Mouse (Mus musculus): ENCODE results near the gene Klb.
"Not testable (repeated sequence)": the region's sequence is repeated elsewhere in the genome, so short reads cannot be mapped to it uniquely, and the experiment has no call there.

Gene Klb

DNA sequence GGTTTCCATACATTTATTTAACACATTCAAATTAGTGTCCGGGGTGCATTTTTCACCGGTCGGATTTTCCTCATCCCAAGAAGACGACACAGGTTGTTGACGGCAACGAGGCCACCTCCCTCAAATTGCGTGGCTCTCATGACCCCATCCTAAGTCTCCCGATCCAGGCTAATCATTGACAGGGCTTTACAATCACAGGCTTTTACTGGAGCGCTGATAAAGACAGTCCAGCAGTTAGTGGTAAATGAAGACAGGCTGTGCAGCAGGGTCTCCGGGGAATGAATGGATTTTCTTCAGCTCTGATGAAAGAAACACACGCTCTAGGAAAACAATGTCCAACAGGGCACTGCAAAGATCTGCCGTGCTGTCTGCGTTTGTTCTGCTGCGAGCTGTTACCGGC, at the start of gene Klb:
Gene Klb, plus strand, starts transcription at position 147 of the 400 bp plus-strand sequence.
- no peak for DNase-seq

- not testable (repeated sequence) for DNase-seq
Measured at GRCm38 (mm10) chr5:65299623-65300022, 48.5 kb upstream of the Klb start.

GRCm38 (mm10) chr5:65300121-65300520, 48.0 kb upstream of the Klb start:
- DNase-seq = no peak

DNA sequence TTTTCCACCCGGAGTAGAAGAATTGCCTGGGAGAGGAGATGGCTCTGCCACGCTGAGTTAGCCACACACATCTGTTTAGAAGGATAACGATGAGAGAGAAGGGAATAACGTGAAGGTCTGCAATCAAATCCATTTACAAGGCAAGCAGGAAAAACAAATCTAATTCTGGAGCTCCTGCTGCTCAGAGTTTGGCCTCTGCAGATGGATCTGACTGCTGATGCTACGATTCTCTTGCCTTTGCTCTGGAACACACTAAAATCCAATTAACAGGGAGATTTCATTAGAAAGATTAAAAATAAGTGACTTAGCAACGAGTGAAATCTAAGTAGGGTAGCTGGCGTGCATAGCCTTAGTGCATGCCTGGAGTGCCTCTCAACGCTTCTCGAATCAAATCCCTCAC, 42.6 kb upstream of the Klb start:
- no peak for DNase-seq

- no peak for DNase-seq
Measured at GRCm38 (mm10) chr5:65308208-65308607, 39.9 kb upstream of the Klb start.

DNA sequence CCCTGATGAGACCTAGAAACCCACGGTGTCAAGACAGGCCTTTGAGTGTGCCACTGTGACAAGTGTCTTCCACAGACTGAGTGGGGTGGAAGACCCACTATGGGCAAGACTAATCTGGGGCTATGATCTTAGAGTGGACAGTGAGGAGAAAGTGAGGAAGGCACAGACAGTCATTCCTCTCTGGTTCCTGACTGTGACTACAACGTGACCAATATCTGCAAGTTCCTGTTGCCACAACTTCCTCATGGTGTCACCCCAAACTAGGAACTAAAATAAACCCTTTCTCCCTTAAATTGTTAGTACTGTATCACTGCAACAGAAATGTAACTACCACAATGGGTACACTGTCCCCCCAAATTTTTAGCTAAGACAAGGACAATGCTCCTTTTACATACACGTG, 39.2 kb upstream of the Klb start:
- no peak for DNase-seq

GRCm38 (mm10) chr5:65319176-65319575, 28.9 kb upstream of the Klb start:
- DNase-seq = no peak

DNA sequence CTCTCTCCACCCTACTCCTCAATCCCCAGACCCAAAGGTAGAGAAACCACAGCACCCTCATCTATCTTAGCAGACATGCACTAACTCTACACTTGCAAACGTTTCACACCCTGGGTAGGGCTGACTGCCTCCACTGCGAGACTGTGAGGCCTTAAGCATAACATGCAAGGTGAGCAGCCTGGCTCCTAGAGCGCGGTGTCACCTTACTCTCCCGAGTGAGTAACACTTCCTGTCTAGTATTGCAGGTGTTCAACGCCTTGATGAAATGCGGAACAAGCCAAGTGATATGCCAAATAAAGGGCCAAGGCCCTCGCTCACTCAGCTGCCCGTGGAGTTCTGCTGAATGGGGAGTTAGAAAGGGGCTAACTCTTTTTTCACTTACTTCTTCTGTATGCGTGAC, 25.9 kb upstream of the Klb start:
- no peak for DNase-seq

DNA sequence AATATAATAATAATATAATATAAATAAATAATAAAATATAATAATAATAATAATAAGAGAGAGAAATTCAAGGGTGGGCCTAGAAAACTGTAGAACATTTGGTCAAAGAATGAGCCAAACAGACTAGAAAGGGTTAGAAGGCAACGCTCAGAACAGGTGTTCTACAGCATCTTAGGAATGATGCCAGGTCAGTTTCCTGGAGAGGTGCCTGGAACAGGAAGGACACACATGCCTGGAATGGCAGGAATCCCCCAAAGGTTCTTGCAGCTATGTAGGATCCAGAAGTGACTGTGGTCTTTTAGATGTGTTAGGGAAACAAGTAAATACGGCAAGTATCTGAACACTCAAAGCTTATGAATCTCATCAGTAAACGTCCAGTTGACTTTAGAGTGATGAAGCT, 23.8 kb upstream of the Klb start:
- peak; percentile 54 to 60 for DNase-seq

GRCm38 (mm10) chr5:65324758-65325355, 23.3 kb upstream of the Klb start:
- no peak for DNase-seq

DNA sequence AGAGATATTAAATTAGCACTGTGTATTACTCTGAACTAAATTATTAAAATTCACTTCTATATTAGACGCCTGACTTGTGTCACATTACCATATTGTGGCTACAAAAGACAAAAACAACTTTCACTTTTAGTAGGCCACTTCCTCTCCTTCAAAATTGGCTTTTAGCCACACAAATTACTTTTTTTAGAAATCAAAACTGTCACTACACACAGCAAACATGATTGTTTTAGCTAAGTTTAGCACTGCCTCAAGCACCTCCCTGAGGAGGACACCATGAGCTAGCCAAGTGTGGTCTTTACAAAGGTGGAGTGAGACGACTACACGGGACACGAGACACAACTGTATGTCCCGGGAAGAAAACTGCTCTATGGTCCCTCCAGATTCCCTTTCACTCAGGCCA, 21.9 kb upstream of the Klb start:
- DNase-seq = no peak

- DNase-seq = no peak
Measured at GRCm38 (mm10) chr5:65329971-65330370, 18.1 kb upstream of the Klb start.

GRCm38 (mm10) chr5:65334788-65335187, 13.3 kb upstream of the Klb start:
- no peak for DNase-seq

DNA sequence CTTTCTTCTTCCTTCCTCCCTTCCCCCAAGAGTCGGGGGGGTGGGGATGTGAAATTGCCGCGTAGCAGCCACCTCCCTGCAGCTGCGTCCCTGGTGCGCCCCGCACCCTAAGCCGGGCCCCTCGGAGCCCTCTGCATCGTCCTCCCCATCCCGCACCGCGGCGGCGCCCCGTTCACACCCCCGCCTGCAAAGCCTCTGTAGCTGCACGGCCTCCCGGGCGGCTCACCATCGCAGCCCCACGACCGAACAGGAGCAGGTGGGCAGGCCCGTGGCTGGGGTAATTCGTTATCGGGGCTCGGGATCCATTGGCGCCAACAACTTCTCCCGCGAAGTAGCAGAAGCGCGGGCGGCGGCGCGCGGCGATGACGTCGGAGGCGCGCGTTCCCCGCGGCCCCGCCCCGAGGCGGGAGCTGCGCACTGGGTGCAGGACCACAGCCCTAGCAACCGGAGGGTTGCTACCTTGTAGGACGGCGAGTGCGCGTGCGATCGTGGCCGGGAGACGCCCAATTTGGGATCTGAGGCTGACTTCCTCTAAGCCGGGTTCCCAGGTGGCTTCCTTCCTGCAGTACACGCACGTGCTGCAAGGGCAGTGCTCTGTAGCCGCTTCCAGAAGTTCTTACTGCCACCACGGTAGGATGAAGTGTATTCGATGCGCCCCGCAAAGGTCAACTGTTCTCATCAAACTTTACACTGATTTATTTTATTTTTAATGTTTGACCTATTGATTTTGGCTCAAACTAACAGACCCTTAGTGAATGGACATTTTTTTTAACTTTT, 12.6 kb upstream of the Klb start, which contains the start of gene Rfc1:
Gene Rfc1, minus strand, starts transcription at position 373 of the 777 bp plus-strand sequence.
- DNase-seq = peak; percentile 82 to 84

DNA sequence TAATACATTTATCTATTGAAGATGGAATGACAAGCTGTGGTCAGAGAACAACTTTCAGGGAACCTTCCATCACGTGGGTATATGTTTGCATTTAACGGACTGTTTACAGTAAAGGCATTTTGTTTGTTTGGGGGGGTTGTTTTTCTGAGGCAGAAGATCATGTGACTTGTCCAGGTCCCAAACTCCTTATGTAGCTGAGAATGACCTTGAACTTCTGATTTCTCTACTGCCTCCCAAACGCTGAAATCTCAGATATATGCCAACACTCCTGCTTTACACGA, 12.1 kb upstream of the Klb start:
- peak in 1 of 2 experiments; percentile 3 for DNase-seq

DNA sequence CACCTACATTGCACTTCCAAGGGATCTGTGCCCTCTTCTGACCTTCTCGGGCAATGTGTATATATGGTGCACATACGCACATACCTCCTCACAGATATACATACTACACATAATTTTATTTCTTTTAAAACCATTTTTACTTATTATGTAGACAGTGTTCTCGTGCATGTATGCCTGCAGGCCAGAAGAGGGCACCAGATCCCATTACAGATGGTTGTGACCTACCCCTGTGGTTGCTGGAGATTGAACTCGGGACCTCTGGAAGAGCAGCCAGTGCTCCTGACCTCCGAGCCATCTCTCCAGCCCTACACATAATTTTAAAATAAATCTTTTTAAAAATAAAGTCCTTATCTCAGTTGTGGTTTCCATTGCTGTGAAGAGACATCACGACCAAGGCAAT, 9.7 kb upstream of the Klb start:
- no peak for DNase-seq

DNA sequence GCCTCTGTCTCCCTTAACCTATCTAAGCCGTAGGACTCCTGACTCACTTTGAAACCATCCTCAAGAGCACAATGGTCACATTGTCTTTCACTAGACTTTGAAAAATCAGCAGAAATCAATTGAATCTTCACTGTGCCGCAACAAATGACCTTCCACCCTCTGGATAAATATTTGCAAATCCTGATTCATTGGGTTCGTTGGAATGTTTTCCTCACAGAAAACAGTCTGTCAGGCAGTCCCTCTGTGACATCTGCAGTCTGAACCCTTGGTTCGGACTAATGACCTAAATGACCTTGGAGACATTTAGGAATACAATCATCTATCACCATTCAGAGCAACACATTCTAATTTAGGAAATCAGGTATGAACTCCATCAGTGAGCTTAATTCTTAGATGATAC, 7.9 kb upstream of the Klb start:
- DNase-seq = no peak

DNA sequence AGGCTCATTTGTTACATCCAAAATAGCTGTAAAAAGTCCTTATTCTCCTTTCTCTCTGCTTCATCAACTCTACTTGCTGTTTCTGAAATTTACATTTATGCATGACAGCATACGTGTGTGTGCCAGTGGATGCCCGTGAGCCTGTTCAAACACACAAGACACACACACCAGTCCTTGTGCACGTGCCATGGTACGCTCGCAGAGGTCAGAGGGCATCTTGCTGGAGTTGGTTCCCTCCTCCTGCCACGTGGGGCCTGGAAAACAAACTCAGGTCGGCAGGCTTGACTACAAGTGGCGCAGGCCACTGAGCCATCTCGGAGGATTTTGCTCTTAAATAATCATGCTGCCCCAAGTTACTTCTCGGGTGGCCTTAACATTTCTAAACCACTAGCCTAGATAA, 2.4 kb downstream of the Klb start:
- DNase-seq = no peak

GRCm38 (mm10) chr5:65354097-65354496, 6.0 kb downstream of the Klb start:
- DNase-seq = no peak

DNA sequence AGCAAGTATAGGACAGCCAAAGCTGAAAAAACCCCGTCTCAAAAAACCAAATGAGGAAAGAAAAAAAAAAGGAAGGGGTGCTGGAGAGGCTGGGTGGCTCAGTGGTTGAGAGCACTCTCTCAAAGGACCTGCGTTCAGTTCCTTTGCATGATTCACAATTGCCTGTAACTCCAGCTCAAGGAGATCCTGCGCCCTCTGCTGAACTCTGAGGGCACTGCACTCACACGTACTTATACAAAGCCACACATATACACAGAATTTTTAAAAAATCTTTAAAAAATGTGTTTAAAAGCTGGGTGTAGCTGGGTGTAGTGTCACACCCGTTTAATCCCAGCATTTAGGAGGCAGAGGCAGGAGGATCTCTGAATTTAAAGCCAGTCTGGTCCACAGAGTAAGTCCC, 6.9 kb downstream of the Klb start:
- DNase-seq = no peak

- no peak for DNase-seq
Measured at GRCm38 (mm10) chr5:65356851-65357250, 8.7 kb downstream of the Klb start.

DNA sequence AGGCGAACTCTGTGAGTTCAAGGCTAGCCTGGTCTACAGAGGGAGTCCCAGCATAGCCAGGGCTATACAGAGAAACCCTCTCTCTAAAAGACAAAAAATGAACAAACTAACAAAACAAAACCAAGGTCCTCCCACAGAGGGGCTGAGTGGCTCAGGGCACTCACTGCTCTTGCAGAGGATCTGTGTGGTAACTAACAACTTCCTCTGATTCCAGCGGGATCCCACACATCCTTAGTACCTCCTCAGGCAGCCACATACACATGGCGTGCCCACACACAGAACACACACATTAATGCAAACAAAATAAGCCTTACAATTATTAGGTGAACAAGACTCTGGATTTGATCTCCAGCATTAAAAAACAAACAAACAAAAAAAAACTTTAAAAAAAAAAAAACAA, 9.7 kb downstream of the Klb start:
- DNase-seq = no peak

- no peak for DNase-seq
Measured at GRCm38 (mm10) chr5:65367837-65368236, 19.7 kb downstream of the Klb start.

- no peak for DNase-seq
Measured at GRCm38 (mm10) chr5:65371551-65371950, 23.4 kb downstream of the Klb start.

DNA sequence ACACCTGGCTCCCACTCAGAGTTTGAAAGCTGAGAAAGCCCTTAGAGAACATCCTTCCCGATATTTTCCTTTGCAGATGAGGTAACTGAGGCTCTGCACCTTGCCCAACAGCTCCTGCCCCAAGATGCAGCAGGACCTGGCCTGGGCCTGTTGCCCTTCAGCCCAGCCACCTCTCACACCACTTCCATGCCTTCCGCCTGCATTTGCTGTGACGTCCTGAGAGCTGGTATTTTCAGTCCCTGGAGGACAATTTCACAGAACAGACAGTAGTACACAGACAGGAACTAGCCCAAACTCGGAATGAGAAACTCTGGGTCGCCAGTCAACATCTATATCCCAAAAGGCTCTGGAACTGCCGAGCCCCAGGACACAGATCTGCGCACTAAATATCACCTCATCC, 26.6 kb downstream of the Klb start:
- no peak for DNase-seq

Measured in cerebellum, postnatal 36 days (tissue).